Mouse (Mus musculus) spleen, postnatal 10 days (tissue): ENCODE results near the gene Zfp536.
"Not testable (repeated sequence)": the region's sequence is repeated elsewhere in the genome, so short reads cannot be mapped to it uniquely, and the experiment has no call there.

Experiments
- DNase-seq, 2 experiments: peaks; one replicate each; pipeline ENCODE4 v3.0.0; 2021 to 2022; ENCODE audit warnings: low spot score in 2 of 2

Zfp536 gene

DNA sequence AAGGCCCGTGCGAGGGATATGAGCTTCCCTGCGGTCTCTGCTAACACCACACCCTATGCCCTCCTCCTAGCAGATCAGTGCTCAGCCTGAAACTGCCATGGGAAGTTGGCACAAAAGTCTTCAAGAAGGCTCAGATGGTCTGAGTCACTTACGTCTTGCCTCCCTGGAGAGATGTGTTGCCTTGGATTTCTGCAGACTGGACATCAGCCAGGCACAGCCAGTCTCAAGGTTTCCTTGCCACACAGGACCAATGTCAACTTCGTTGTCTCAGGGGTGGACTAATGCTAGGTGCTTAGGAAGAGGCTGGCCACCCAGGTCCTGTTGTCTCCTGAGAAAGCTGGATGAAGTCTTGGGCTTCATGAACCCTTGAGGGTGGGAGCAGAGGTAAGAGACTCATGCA, 14.6 kb downstream of the Zfp536 start:
- DNase-seq = no peak

GRCm38 (mm10) chr7:37753024-37753423, 20.4 kb downstream of the Zfp536 start:
- no peak for DNase-seq

GRCm38 (mm10) chr7:37746133-37746761, 27.2 kb downstream of the Zfp536 start:
- DNase-seq = no peak

GRCm38 (mm10) chr7:37743350-37743749, 30.1 kb downstream of the Zfp536 start:
- DNase-seq = no peak

- DNase-seq = no peak
Measured at GRCm38 (mm10) chr7:37737191-37737590, 36.2 kb downstream of the Zfp536 start.

DNA sequence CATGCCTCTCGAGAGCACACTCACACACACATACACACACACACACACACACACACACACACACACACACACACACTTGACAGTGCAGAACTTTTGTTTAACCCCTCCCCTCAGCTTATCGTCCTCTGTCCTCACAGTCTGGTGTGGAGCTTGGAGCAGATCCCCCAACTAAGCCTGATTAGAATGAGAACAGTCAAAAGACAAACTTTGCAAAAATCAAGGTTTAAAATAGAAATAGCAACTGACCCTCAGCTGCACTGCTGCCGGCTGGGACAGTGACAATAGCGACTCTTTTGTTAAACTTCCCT, 37.1 kb downstream of the Zfp536 start:
- DNase-seq = no peak

- no peak for DNase-seq
Measured at GRCm38 (mm10) chr7:37735707-37736412, 37.6 kb downstream of the Zfp536 start.

DNA sequence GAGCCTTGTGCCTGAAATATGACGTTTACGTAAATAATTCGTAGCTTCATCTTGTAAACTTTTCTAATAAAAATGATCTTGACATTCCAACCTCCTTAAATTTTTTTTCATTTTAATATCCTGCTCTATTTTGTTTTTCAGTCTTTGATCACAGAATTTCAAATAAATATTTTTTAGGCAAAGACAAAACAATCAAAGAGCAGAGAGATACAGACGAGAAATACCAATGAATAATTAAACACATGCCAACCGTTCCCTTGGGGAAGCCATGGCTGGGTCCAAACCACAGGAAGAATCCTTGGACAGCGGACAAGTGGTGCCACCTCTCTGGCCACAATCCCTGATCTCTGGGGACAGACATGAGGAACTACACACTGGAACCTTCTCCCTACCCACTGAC, 38.3 kb downstream of the Zfp536 start:
- DNase-seq = no peak

DNA sequence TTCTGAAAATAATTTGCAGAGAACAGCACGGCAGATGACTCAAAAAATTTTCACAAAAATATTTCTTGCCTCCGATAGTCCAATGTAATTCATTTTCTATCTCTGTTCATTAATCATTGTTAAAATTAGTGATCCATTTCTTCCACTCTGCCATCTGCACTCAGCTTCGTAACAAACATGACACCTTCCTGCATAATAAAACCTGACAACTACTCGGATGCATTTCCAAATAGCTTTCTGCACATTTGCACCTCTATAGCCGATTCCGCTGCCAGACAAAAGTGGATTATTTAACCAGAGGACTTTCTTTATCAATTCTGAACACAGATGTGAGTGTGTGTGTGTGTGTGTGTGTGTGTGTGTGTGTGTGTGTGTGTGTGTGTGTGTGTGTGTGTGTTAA, 38.9 kb downstream of the Zfp536 start:
- no peak for DNase-seq

- DNase-seq = no peak
Measured at GRCm38 (mm10) chr7:37733996-37734395, 39.4 kb downstream of the Zfp536 start.

GRCm38 (mm10) chr7:37732741-37733140, 40.7 kb downstream of the Zfp536 start:
- DNase-seq = no peak

GRCm38 (mm10) chr7:37727746-37728145, 45.7 kb downstream of the Zfp536 start:
- no peak for DNase-seq

DNA sequence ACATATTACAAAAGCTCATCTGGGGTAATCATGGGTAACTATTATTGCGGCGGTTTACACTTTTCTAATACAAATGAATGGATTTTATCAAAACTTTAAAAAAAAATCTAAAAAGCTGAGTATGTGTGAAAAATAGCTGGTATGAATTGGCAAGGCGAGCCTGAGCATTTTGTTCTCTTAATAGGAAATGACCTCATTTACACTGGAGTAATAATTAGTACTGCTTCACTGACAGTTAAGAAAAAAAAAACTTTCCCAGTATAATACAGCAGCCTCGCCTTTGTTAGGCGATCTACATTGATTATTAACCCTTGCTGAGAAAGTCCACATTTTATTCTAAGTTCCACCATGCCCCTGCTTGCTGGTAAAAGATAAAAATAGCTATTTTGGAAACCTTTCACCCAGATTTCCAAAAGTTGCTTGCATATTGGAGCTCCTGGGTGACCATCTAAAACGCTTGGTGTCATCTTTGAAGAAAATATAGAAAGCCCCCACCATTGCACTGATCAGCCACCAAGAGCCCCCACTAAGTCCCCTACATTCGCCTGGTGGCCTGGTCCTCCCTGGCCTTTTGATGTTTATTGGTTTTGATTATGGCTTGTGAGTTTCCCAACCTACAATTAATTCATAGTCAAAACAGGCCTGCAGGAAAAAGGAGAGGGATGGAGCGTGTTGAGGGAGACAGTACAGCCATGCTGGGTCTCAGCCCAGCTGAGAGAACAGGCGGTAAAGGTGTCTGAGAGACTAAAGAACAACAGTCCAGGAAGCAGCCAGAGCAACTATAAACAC, 49.2 kb downstream of the Zfp536 start:
- DNase-seq = no peak

- no peak for DNase-seq
Measured at GRCm38 (mm10) chr7:37723191-37723592, 50.2 kb downstream of the Zfp536 start.

DNA sequence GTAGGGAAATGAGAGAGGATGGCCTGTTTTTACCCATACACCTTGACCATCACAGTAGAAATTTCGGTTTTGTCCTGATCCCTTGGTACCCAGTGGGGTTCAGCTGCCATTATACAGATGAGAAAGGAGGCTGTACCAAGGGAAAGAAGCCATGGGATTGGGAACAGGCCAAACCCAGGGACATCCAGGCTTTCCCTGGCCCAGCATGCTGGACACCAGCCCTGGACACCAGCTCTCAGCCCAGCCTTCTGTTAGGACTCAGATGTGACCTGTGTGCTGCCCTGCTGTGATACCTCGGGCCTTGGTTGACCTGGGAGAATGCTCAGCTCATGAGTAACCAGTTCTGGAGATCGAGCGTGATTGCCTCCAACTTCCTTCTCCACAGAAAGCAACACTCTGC, 51.8 kb downstream of the Zfp536 start:
- no peak for DNase-seq

- no peak for DNase-seq
Measured at GRCm38 (mm10) chr7:37718671-37719402, 54.6 kb downstream of the Zfp536 start.

DNA sequence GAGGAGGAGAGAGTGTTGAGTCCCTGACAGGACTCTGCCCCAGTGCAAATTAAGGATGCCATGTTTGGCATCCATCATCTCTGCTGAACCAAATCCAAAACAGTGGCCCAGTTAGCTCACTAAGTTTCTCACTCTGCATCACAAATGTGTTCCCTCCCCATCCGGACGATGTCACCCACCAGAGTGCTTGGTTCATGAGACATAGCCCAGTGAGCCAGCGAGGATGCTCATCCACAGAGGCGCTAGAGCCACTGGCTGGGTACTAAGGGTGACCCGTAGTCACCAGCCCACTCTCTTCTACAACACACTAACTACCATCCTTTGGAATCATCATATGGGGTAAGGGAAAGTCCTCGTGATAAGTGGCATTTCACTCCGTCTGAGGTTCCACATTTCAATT, 56.4 kb downstream of the Zfp536 start:
- no peak for DNase-seq

- no peak for DNase-seq
Measured at GRCm38 (mm10) chr7:37716626-37717025, 56.8 kb downstream of the Zfp536 start.

GRCm38 (mm10) chr7:37704464-37704863, 69.0 kb downstream of the Zfp536 start:
- DNase-seq = no peak

GRCm38 (mm10) chr7:37697378-37697777, 76.1 kb downstream of the Zfp536 start:
- DNase-seq = not testable (repeated sequence)

GRCm38 (mm10) chr7:37695066-37695465, 78.4 kb downstream of the Zfp536 start:
- no peak for DNase-seq

DNA sequence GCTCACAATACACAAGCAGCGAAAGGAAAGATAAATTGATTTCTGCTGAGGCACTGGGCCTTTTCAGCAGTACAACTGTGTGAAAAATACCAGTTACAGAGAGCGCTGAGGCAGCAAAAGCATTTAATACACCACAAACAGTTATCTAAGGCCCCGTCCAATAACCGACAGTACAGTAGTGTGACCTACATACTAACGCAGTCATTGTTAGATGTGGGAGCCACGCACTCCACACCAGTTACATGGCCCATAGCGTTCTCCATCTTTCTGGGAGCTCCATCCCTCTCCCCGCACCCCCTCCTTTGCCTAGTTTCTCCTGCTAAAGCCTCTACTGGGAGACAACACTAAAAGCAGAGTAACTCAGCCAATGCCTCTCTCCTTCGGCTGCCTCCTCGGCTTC, 82.8 kb downstream of the Zfp536 start:
- DNase-seq = no peak
